Mouse (Mus musculus): ENCODE data around the gene Gm4792. TPM values are rescaled to one million over a fixed set of nuclear protein-coding genes. Genes with fewer than 3 reads are reported as not detected.

Gene Gm4792
- total RNA-seq, 1 experiment from 2014 or later = not detected

DNA sequence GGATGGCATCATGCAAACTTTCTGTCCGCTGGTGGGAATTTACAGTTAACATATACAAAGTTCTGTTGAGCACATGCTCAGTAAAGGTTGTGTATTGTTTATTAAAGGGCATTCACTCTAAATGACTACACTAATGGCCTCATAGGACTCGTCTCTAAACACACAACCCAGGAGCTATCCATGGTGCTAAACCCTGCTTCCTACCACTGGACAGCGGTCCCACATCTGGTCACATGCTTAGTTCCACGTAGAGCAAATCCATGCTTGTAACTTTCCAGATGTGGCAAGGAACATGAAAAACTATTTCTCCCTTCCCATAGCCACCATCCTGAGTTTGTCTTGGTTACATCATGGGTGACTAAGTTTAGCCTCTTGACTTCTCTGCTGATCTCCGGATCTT lies 7.0 kb upstream of the Gm4792 start:
- ATAC-seq (replicated peaks; ENCODE audit: low read depth, poor library complexity, severe bottlenecking) = 0 out of 2 replicates have a peak, but pooled peaks have one; percentile 58

DNA sequence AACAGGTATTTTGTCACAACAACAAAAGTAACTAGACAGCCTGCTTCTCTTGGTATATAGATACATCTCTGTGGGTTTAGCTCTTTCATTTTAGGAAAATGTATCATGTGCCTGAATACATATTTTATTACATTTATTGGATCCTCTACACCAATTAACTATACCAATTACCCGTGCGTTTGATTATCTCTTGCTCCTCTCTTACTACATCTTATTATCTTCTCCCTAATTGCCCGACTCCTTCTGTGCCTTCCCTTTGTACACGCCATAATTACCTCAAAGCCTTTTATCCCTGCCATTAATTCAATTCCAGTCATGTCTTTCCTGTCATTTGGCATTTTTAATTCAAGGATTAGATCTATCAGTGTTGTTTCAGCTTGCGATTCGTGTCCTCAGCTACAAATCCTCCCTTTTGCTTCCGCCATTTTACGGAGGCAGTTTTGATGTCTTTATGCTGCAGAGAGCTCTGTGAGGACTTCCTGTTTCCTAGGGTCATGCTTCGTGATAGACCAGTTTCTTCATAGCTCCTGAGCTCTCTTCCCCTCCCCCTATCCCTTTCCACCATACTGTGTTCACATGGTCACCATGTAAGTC lies 5.7 kb upstream of the Gm4792 start:
- no peak for ATAC-seq (replicated peaks; ENCODE audit: low read depth, poor library complexity, severe bottlenecking)

DNA sequence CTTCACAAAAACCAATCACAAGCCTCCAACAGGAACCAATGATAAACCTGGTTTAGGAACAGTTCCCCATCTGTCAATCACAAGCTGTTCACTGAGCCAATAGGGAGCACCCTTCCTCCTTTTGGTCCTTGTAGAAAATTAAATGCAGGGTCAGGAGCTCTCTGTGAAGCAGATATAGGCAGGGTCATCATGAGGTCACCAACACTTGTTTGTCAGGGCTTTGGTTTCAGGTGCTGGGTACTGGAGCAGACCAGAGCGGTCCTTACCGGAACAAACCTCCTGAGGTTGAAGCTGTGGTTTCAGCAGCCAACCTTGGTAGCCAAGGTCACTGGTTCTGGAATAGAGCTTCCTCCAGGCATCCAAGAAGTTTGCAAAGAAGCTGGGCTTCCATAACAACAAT lies 798 bp upstream of the Gm4792 start:
- no peak for ATAC-seq (replicated peaks; ENCODE audit: low read depth, poor library complexity, severe bottlenecking)

DNA sequence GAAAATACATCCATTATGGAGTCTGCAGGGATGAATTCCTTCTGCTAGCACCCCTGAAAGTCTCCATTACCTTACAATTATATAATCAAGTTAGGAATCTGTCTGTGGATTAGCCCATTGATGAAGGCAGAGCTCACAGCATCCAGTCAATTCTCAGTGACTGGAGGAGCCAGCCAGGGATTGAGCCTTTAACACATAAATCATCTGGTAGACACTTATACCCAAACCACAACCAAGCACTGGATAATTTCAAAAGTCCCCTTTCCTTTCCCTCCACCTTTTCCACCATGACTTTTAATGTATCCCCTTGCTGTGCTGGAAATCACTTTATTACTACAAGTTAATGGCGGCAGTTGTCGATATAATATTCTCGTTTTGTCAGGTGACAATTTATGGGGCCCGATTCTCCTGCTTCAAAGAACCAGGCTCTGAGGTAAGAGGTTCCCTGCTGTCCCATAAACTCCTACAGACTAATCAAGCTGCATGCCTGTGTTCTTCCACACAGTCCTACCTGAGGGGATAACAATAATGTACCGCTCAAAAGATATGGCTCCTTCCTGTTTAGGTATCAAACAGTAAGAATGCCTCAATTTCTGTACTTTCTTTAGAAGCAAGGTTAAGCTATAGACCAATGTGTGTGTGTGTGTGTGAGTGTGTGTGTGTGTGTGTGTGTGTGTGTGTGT lies 2.4 kb downstream of the Gm4792 start:
- ATAC-seq (replicated peaks; ENCODE audit: low read depth, poor library complexity, severe bottlenecking) = no peak

DNA sequence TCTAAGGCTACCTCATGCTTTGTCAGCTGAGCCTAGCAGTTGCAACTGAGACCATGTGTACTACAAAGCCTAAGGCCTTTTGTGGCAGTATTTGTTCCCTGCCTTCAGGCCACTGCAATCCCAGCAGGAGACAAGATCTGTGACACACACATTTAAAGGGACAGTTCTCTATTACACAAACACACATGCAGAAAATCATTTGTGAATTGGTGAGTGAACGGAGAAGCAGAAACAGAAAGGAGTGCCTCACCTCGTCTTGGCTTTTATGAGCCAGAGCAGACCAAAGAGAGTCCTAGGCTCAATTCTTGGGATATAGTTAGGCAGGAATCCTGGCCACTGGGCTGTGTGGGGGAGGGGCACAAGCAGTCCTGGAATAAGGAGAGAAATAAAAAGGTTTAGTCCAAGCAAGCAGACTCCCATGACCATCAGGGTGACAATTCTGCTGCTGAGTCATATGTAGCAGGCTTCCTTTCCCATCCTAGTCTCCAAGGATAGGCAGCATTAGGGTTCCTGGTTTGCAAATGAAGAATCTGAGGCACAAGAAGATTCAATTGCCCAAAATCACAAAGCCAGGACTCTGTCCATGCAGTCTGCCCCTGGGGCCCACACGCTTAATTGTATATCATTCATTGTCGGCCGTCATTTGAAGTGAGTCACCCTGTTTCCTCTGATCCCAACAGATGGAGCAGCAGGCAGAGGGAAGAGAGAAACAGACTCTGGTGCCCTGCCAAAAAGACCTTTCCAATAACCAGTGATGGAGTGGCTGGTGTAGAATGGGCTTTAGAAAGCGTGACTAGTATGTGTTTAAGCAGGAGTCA lies 3.4 kb downstream of the Gm4792 start:
- no peak for ATAC-seq (replicated peaks; ENCODE audit: low read depth, poor library complexity, severe bottlenecking)

DNA sequence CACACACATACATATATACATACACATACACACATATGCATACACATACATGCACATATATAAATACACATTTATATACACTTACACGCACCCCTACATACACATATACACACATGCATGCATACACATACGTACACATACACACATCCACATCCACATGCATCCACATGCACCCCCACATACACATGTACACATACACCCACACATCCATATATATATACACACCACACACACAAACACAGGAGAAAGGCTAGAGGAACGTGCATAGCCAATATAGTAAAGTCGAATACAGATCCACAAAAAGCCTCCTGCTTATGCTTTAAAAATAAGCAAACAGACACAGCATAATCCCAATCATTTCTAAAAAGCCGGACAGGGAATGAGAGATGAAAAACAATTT lies 4.1 kb downstream of the Gm4792 start:
- no peak for ATAC-seq (replicated peaks; ENCODE audit: low read depth, poor library complexity, severe bottlenecking)

DNA sequence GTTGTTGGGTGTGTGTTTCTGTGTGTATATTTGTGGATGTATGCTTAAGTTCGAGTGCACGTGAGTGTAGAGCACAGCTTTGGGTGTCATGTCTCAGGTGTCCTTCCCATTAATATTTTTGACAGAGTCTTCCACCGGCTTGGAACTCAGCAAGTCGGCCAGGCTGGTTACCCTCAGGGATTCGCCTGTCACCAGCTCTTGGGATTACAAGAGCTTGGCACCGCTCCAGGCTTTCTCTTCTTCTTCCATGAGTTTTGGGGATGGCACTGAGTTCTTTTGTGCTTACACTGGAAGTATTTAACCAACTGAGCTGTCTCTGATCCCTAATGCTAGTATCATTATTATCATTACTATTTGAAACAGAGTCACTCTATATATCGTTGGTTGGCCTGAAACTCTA lies 15.7 kb downstream of the Gm4792 start:
- no peak for ATAC-seq (replicated peaks; ENCODE audit: low read depth, poor library complexity, severe bottlenecking)

DNA sequence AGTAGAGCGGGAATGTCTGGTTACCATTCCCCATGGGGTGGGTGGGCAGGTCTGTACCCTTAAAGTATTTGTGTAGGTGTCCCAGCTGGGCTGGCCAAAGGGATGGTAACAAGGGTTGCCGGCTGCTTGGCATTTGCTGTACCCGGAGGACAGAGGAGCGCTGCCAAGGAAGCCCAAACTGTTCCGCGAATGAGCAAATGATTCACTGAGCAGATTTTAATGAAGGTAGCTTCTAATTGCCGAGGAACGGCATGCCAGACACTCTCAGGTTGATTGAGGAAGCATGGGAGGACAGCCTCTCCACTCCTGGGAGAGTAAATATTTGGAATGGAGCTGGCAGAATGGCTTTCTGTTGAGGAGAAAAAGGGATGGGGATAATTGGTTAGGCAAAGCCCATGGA lies 16.3 kb downstream of the Gm4792 start:
- ATAC-seq (replicated peaks; ENCODE audit: low read depth, poor library complexity, severe bottlenecking) = no peak

DNA sequence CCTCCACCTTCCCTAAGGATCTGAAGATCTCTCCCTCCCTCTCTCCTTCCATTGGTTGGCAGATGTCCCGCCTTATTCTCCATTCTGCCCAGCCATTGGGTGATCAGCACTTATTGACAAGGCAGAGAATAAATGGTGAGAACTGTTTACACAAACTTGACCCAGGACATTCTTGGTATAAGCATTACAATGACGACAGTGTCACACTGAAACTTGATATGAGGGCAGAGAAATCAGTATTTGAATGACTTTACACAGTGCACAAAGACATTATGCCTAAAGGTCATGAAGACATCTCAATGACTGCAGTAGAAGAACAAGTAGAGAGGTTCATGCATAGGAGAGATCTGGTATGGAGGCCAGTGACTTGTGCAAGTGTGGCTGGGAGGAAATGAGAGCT lies 22.0 kb downstream of the Gm4792 start:
- no peak for ATAC-seq (replicated peaks; ENCODE audit: low read depth, poor library complexity, severe bottlenecking)

DNA sequence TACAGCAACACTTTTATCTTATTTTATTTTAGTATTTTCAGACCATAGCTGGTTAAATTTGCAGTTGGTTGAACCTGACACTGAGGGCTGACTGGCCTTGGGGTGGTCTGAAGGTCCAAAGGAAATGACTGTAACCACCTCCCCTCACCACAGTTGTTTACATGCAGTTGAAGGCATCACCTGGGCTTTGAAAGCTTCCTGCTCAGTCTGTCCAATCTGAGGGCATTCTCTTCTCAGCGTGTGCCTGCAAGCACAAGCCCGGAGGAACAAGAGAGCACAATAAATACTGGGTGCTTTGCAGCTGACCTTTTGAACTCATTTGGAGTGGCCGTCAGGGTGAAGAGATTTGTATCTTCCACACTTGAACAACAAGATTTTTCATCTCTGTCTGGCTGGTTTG lies 23.2 kb downstream of the Gm4792 start:
- no peak for ATAC-seq (replicated peaks; ENCODE audit: low read depth, poor library complexity, severe bottlenecking)

DNA sequence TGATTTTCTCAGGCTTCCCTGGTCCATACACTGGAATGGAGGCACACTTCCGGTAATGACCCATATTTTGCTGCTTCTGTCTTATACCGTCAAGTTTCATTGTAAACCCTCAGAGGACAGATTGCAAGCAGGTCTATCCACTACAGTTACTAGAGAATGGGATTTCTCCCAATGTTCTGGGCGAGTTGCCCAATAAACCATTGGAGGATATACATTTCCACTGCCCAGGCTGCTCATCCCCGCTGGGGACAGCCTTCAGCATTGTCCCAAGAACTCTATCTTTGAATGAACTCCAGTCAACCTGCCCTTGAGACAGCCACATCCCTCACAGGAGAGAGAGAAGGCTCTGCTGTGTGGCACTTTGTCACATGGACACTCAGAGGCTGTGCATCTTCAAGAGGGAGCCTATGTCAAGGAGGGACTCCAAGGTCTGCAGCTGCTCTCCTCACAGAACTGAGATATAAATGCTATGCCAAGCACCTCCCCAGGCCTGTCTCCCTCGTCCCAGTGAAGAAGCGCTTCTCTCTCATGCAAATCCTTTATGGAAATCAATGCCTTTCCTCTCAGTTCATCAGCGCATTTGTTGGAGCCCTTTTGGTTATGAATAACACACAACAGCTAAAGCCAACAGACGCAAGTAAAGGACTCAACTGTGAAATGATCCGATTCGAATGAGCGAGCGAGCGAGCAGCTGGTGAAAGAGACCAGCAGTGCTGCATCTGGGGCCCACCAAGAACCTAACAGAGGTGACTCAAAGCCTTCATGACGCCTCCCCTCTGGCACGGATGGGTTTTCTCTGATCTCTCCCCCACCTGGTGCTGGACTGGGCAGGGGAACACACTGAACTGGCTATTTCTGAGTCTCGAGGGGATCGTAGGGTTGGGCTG lies 32.6 kb downstream of the Gm4792 start:
- no peak for ATAC-seq (replicated peaks; ENCODE audit: low read depth, poor library complexity, severe bottlenecking)

DNA sequence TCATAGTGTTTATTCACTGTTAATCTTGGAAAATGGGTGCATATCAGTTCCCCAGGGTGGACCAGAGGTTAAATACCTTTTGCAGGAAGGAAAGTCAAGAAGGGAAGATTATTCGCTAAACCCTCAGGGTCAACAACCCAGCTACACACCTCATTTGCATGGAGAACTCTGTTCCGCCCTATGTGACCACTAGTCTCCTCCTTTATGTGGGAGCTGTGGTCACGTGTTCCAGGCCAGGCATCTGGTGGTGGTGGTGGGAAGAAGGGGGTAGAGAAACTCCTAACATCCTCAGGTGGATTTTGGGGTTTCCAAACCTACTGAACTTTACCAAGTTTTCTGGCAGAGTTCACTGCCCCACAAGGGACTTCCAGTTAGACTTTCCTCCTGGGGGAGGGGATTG lies 35.3 kb downstream of the Gm4792 start:
- ATAC-seq (replicated peaks; ENCODE audit: low read depth, poor library complexity, severe bottlenecking) = no peak

DNA sequence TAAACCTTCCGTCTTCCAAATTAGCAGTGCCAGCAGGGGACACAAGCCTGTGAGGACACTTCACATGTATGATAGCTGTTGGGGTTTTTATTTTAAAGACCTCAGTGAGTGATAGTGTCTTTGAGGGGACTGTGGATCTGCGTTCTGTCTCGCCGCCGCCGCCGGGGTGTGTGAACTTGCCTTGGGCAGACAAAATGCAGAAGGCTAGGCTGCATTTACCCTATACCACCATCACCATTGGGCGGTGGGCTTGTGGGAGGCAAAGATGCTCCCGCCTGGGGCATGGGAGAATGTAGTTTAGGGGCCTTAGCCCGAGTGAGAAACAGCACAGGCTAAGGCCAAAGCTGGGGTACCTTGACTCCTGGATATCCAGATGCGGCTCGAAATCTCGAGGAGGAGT lies 35.9 kb downstream of the Gm4792 start:
- no peak for ATAC-seq (replicated peaks; ENCODE audit: low read depth, poor library complexity, severe bottlenecking)

DNA sequence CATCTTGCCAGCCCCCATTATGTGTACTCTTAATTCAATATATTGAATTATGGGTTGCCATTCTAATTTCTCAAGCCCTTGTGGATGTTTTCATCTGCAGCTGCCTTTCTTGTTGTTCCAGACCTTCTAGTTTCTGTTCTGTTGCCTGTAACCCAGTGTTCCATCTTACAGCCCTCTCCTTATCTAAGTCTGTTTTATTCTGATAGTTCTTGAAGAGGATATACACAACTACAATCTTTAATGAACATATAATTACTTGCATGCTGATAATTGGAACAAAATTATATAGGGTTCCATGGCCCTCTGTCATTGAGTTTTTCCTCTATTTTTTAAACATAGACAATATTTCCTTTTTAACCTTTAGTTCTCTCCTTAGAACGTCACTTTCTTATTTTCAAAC lies 38.0 kb downstream of the Gm4792 start:
- no peak for ATAC-seq (replicated peaks; ENCODE audit: low read depth, poor library complexity, severe bottlenecking)

DNA sequence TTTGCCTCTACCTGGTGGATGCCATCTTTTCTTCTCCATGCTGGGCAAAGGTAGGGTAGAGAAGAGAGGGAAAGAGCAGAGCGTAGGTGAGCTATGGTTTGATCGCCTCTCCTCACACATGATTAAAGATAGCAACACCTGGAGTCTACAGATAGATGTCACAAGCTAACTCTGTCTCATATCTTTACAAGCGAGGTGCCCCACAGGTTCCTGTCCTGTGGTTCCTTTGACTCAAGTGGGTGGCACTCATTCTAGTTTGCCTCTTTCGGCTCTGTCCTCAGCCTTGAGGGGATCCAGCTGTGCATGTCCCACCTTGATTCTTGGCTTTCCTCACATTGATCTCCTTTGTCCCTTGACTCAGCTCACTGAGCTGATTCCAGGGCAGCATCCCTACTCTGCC lies 42.0 kb downstream of the Gm4792 start:
- ATAC-seq (replicated peaks; ENCODE audit: low read depth, poor library complexity, severe bottlenecking) = no peak

DNA sequence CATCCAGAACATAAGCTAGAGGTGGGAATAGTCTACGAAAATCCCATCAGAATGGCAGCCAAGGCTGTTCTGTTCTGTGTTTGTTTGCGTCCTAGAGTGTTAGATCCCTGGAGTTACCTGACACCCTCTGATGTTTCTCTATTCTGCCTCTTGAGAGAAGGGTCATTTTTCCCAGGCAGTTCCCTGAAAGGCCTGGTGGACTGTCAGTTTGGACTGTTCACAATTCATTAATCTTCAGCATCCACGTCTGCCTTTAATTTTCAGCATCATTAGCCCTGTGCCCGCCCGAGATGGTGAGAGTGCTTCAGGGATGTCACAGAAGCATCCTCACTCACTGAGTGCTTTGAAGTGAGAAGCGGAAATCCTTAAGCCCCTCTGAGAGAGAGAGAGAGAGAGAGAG lies 42.8 kb downstream of the Gm4792 start:
- ATAC-seq (replicated peaks; ENCODE audit: low read depth, poor library complexity, severe bottlenecking) = no peak

DNA sequence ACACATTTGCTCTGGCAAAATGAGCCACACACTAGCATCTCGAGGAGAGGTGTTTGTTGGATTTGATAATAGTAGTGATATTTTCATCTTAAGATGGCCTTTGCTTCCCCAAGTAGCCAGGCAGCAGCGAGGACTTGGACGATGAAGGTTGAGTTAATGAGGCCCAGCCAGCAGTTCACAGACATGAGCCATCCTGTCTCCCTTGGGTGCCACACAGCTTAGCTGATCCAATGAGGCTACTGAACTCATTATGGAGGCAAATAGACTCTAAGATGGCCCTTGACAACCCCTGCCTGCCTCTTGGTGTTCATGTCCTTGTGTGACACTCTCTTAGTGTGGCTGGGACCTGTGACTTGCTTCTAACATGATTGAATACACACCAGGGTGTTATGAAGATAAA lies 43.7 kb downstream of the Gm4792 start:
- ATAC-seq (replicated peaks; ENCODE audit: low read depth, poor library complexity, severe bottlenecking) = no peak

DNA sequence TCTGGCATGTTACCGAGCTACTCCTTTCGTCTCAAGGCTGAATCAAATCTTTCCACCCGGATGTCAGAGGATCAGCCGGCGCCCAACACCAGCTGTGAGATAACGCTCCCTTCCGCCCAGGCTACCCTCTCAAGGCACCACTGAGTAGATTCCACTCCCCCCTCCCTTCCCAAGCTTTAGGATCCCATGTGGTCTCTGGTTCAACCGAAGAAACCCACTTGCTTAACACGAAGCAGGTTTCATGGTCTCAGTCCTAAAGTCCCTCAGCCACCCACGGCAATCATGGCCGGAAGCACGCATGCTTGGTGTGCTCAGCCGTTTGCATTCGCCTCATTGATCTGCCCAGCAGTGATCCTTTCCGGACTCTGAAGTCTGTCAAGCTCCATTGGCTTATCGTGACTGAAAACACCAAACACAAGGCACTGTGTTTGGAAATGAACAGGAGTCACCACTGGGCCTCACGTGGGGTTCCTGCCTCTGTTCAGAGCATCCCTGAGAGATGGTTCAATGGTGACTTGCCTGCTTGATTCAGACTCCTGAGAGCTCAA lies 45.2 kb downstream of the Gm4792 start:
- no peak for ATAC-seq (replicated peaks; ENCODE audit: low read depth, poor library complexity, severe bottlenecking)

DNA sequence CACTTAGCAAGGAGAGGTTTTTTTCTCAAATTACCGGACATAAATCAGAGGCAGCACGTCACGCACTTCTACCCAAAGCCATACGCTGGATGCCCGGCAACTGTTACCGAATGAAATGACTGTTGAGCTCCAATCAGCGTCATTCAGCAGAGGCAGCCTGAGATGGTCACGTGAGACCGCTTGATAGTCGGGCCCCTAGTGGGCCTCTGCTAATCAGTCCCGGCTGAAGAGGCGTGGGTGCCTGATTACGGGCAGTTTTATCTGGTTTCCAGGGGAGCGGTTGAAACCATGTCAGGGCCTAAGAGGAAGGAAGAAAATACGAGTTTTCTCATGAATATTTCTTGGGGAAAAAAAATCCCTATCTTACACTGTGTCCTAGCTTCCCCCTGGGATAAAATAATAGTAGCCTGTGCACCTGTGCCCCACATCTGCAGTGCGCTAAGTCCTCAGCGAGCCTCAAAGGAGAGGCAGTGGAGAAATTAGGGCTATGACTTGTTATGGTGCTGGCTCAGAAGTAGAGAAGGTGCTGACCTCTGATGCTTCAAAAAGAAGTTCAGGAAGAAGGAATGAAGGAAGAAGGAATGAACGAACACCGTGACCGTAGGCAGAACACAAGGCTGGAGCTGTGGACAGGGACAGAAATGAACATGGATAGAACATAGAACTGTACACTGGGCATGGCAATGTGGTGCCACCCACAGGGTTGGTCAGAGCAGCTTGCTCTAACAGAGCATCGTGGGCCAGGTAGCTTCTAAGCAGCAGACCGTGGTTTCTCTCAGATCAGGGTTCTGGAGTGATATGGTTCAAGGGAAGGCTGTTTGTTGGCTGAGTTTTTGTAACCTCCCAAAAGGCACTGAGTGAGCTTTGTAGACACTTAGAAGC lies 48.7 kb downstream of the Gm4792 start:
- ATAC-seq (replicated peaks; ENCODE audit: low read depth, poor library complexity, severe bottlenecking) = peak; percentile 94
